Mouse (Mus musculus) ovary, adult 18-20 months (tissue): Measurements from ENCODE around the gene Lrpprc.

Experiments used
- DNase-seq: peaks from one replicate; pipeline ENCODE4 v3.0.0; 2022; ENCODE audit warnings: low spot score, mixed read lengths

The Lrpprc gene

GRCm38 (mm10) chr17:84667848-84668247 is 122.7 kb downstream of the Lrpprc start:
- no peak for DNase-seq

- no peak for DNase-seq
These were observed 124.9 kb downstream of the Lrpprc start for GRCm38 (mm10) chr17:84665691-84666090.

- no peak for DNase-seq
These were observed 125.5 kb downstream of the Lrpprc start for GRCm38 (mm10) chr17:84665053-84665452.

- DNase-seq: no peak
These were observed 131.6 kb downstream of the Lrpprc start for GRCm38 (mm10) chr17:84658951-84659350.

GRCm38 (mm10) chr17:84658195-84658594 is 132.4 kb downstream of the Lrpprc start:
- no peak for DNase-seq

GRCm38 (mm10) chr17:84657782-84658181 is 132.8 kb downstream of the Lrpprc start:
- no peak for DNase-seq

- DNase-seq: no peak
These were observed 133.2 kb downstream of the Lrpprc start for GRCm38 (mm10) chr17:84657422-84657732.

- no peak for DNase-seq
These were observed 133.8 kb downstream of the Lrpprc start for GRCm38 (mm10) chr17:84656653-84657421.

GRCm38 (mm10) chr17:84656205-84656604 is 134.4 kb downstream of the Lrpprc start:
- DNase-seq: no peak
